Mouse (Mus musculus) kidney, adult 2 months (tissue): ENCODE data around the gene Hpcal4. TPM values are rescaled to one million over a fixed set of nuclear protein-coding genes. Genes with fewer than 3 reads are reported as not detected.

Source experiments
- DNase-seq: peaks from one replicate; pipeline ENCODE4 v3.0.0; 2021
- H3K27ac ChIP-seq: fragments of 200-500 bp; 2 replicates; pipeline ENCODE4 v1.5.1; 2012; ENCODE audit warnings: low read depth, low read length, control low read depth, inconsistent platforms; ENCODE audit not compliant: insufficient read depth
- H3K27me3 ChIP-seq: fragments of 200-500 bp; replicated peaks from 2 replicates; pipeline ENCODE4 v1.6.1; 2012; ENCODE audit warnings: mild to moderate bottlenecking, moderate library complexity, low read length, inconsistent platforms; ENCODE audit not compliant: control insufficient read depth, insufficient read depth
- H3K36me3 ChIP-seq: fragments of 200-500 bp; 2 replicates; pipeline ENCODE4 v1.6.1; 2012; ENCODE audit warnings: mild to moderate bottlenecking, moderate library complexity, low read length, inconsistent platforms; ENCODE audit not compliant: control insufficient read depth, insufficient read depth
- H3K4me1 ChIP-seq: fragments of 200-500 bp; 2 replicates; pipeline ENCODE4 v1.6.1; 2011; ENCODE audit warnings: low read length; ENCODE audit not compliant: control insufficient read depth, insufficient read depth
- H3K4me3 ChIP-seq: fragments of 200-500 bp; 2 replicates; pipeline ENCODE4 v1.5.1; 2011; ENCODE audit warnings: mild to moderate bottlenecking, low read depth, low read length, control low read depth; ENCODE audit not compliant: insufficient read depth
- CTCF ChIP-seq: fragments of 200-500 bp; conservative IDR thresholded peaks from 2 replicates; pipeline ENCODE4 v1.5.1; 2011; ENCODE audit warnings: low read depth, mild to moderate bottlenecking, control low read depth, low read length, moderate library complexity, mixed read lengths; ENCODE audit not compliant: insufficient read depth, insufficient read length
- POLR2A ChIP-seq: fragments of 200-500 bp; IDR thresholded peaks from one replicate; pipeline ENCODE4 v1.6.1; 2011; ENCODE audit warnings: low read depth, low read length, control low read depth
- WGBS: fragments of 180-500 bp; shearing (Covaris S2); methylation state at CpG from one replicate; pipeline ENCODE4 v1.1.7; 2018; 5-methylcytosine and 5-hydroxymethylcytosine counted together
- polyA plus RNA-seq: library from polyadenylated mRNA; depleted of rRNA; stranded (reverse); fragments of >200 nt; gene quantifications from 2 replicates; pipeline ENCODE4 v1.2.3, GENCODE M21; 2012

Gene Hpcal4
- polyA plus RNA-seq, 1 experiment, result 0.83 TPM

GRCm38 (mm10) chr4:123228270-123228669, 45.2 kb downstream of the Hpcal4 start:
- H3K4me1 ChIP-seq, result peaks cover 7% of the 10 kb centered on the region; the same call in 1 of the 2 replicates

GRCm38 (mm10) chr4:123229166-123229565, 46.1 kb downstream of the Hpcal4 start:
- Histone ChIP-seq H3K4me1 (peaks cover 8% of the 10 kb centered on the region; the same call in 1 of the 2 replicates), H3K27ac (no peak overlapping the region), H3K36me3 (no peaks in the 10 kb centered on the region), H3K4me3 (no peak overlapping the region), H3K27me3 (no peaks in the 10 kb centered on the region)
- TF ChIP-seq POLR2A (no peak), CTCF (no peak)
- 62% methylated on average over 11 of the region's 11 CpGs for WGBS
- DNase-seq, result no peak

More at GRCm38 (mm10) chr4:123228270-123228669, 45.2 kb downstream of the Hpcal4 start:
- Histone ChIP-seq H3K36me3 (no peaks in the 10 kb centered on the region), H3K4me3 (no peak overlapping the region), H3K27me3 (no peaks in the 10 kb centered on the region), H3K27ac (no peak overlapping the region)
- TF ChIP-seq POLR2A (no peak), CTCF (no peak)
- peak; percentile 34 for DNase-seq
- WGBS, result 46% methylated on average over 2 of the region's 2 CpGs

- H3K4me3 ChIP-seq, result no peak overlapping the region
- 83% methylated on average over 3 of the region's 3 CpGs for WGBS
- no peak overlapping the region for H3K27ac ChIP-seq
Measured at GRCm38 (mm10) chr4:123232841-123233240, 49.8 kb downstream of the Hpcal4 start.

GRCm38 (mm10) chr4:123233492-123234084, 50.6 kb downstream of the Hpcal4 start, which contains the start of gene Heyl:
Gene Heyl, plus strand, starts transcription at chr4:123233556.
- Histone ChIP-seq H3K4me3 (peak within 1 kb of the TSS; percentile 38), H3K36me3 (no peaks in the 10 kb centered on the region), H3K27ac (peak within 1 kb of the TSS; percentile 13; the same call in 1 of the 2 replicates), H3K27me3 (no peaks in the 10 kb centered on the region), H3K4me1 (peaks cover 5% of the 10 kb centered on the region; the same call in 1 of the 2 replicates)
- 2% methylated on average over 52 of the region's 52 CpGs for WGBS
- peak; percentile 69 for DNase-seq
- TF ChIP-seq CTCF, result no peak
- no peak for TF ChIP-seq POLR2A

More at GRCm38 (mm10) chr4:123232841-123233240, 49.8 kb downstream of the Hpcal4 start:
- Histone ChIP-seq H3K27me3 (no peaks in the 10 kb centered on the region), H3K4me1 (peaks cover 5% of the 10 kb centered on the region; the same call in 1 of the 2 replicates), H3K36me3 (no peaks in the 10 kb centered on the region)
- TF ChIP-seq POLR2A (no peak), CTCF (no peak)
- no peak for DNase-seq

GRCm38 (mm10) chr4:123235835-123236430, 52.9 kb downstream of the Hpcal4 start:
- DNase-seq, result no peak
- 75% methylated on average over 9 of the region's 9 CpGs for WGBS
- Histone ChIP-seq H3K4me3 (no peak overlapping the region), H3K27ac (no peak overlapping the region), H3K36me3 (no peaks in the 10 kb centered on the region), H3K27me3 (no peaks in the 10 kb centered on the region), H3K4me1 (peaks cover 5% of the 10 kb centered on the region; the same call in 1 of the 2 replicates)
- TF ChIP-seq CTCF (no peak), POLR2A (no peak)

- TF ChIP-seq CTCF, result no peak
- no peak for TF ChIP-seq POLR2A
- Histone ChIP-seq H3K4me3 (no peak overlapping the region), H3K27me3 (no peaks in the 10 kb centered on the region), H3K27ac (no peak overlapping the region), H3K4me1 (peaks cover 5% of the 10 kb centered on the region; the same call in 1 of the 2 replicates), H3K36me3 (no peaks in the 10 kb centered on the region)
- no peak for DNase-seq
- WGBS, result 78% methylated on average over 13 of the region's 13 CpGs
Measured at GRCm38 (mm10) chr4:123236431-123237031, 53.5 kb downstream of the Hpcal4 start.
